Mouse (Mus musculus) gastrocnemius, postnatal 4 days (tissue): Measurements from ENCODE around the gene Gm20867. TPM values are rescaled to one million over a fixed set of nuclear protein-coding genes. Genes with fewer than 3 reads are reported as not detected.
"Not testable (repeated sequence)": the region's sequence is repeated elsewhere in the genome, so short reads cannot be mapped to it uniquely, and the experiment has no call there.

Experiments
- DNase-seq, 2 experiments: peaks; one replicate each; pipeline ENCODE4 v3.0.0; 2021 to 2022; ENCODE audit warnings: low spot score in 2 of 2, mixed read lengths in 2 of 2
- long read RNA-seq, 2 experiments: library from polyadenylated mRNA; stranded (forward); transcript quantifications; one replicate each; pipeline ENCODE4 v2.0.0; 2021
- total RNA-seq, 2 experiments: library from RNA; stranded (reverse); gene quantifications; 2 replicates each; pipeline ENCODE4 v1.2.3; 2021

Gene Gm20867
- not detected for total RNA-seq
- long read RNA-seq, experiment 1 = 0 reads
- long read RNA-seq, experiment 2 = 0 reads

GRCm38 (mm10) chrY:77963104-77963503, at the start of gene Gm20867:
TSS of gene Gm20867 (minus strand) at chrY:77963204.
- not testable (repeated sequence) for DNase-seq

Other genes starting within 250 kb of the Gm20867 start
- not detected for gene Gm29564, start 249.8 kb upstream of the Gm20867 start, total RNA-seq